Mouse (Mus musculus) liver, adult 2 months (tissue): ENCODE results near the gene Gm20219. TPM values are rescaled to one million over a fixed set of nuclear protein-coding genes. Genes with fewer than 3 reads are reported as not detected.

ENCODE experiments used
- DNase-seq: peaks from one replicate; pipeline ENCODE4 v3.0.0-alpha.2; 2011; ENCODE audit warnings: low read depth, low spot score; ENCODE audit errors: extremely low read depth
- H3K27ac ChIP-seq: fragments of 200-500 bp; replicated peaks from 2 replicates; pipeline ENCODE4 v1.5.1; 2012; ENCODE audit warnings: low read depth, mild to moderate bottlenecking, control low read depth, inconsistent platforms, low read length; ENCODE audit not compliant: insufficient read depth
- H3K27me3 ChIP-seq: fragments of 200-500 bp; 2 replicates; pipeline ENCODE4 v1.6.1; 2012; ENCODE audit warnings: mild to moderate bottlenecking, moderate library complexity, low read length, inconsistent platforms; ENCODE audit not compliant: control insufficient read depth, insufficient read depth
- H3K36me3 ChIP-seq: fragments of 200-500 bp; 2 replicates; pipeline ENCODE4 v1.6.1; 2012; ENCODE audit warnings: low read length, inconsistent platforms; ENCODE audit not compliant: control insufficient read depth, insufficient read depth
- H3K4me1 ChIP-seq: fragments of 200-500 bp; 2 replicates; pipeline ENCODE4 v1.6.1; 2011; ENCODE audit warnings: low read length; ENCODE audit not compliant: control insufficient read depth, insufficient read depth
- H3K4me3 ChIP-seq: fragments of 200-500 bp; 2 replicates; pipeline ENCODE4 v1.5.1; 2011; ENCODE audit warnings: low read depth, mild to moderate bottlenecking, control low read depth, low read length, moderate library complexity; ENCODE audit not compliant: insufficient read depth
- H3K79me2 ChIP-seq: fragments of 200-500 bp; 2 replicates; pipeline ENCODE4 v1.6.1; 2012; ENCODE audit warnings: inconsistent platforms, mild to moderate bottlenecking, low read length, moderate library complexity; ENCODE audit not compliant: control insufficient read depth, insufficient read depth
- H3K9ac ChIP-seq: fragments of 200-500 bp; 2 replicates; pipeline ENCODE4 v1.6.1; 2012; ENCODE audit warnings: low read depth, mild to moderate bottlenecking, control low read depth, inconsistent platforms, low read length
- CTCF ChIP-seq: fragments of 200-500 bp; IDR thresholded peaks from 2 replicates; pipeline ENCODE4 v1.5.1; 2011; ENCODE audit warnings: low read depth, low read length, control low read depth
- POLR2A ChIP-seq: fragments of 200-500 bp; IDR thresholded peaks from 2 replicates; pipeline ENCODE4 v1.6.1; 2011; ENCODE audit warnings: low read length, control low read depth; ENCODE audit not compliant: insufficient read depth; ENCODE audit errors: extremely low read depth
- WGBS: fragments of 180-500 bp; shearing (Covaris S2); methylation state at CpG from one replicate; pipeline ENCODE4 v1.1.7; 2018; 5-methylcytosine and 5-hydroxymethylcytosine counted together
- polyA plus RNA-seq: library from polyadenylated mRNA; depleted of rRNA; stranded (reverse); fragments of >200 nt; gene quantifications from 2 replicates; pipeline ENCODE4 v1.2.3, GENCODE M21; 2012
- total RNA-seq: library from RNA; depleted of rRNA; stranded (reverse); fragments of >200 nt; gene quantifications from 2 replicates; pipeline ENCODE4 v1.2.3, GENCODE M21; 2014

The Gm20219 gene
- total and polyA plus RNA-seq, 2 experiments = 0.31 TPM; not detected in 1

DNA sequence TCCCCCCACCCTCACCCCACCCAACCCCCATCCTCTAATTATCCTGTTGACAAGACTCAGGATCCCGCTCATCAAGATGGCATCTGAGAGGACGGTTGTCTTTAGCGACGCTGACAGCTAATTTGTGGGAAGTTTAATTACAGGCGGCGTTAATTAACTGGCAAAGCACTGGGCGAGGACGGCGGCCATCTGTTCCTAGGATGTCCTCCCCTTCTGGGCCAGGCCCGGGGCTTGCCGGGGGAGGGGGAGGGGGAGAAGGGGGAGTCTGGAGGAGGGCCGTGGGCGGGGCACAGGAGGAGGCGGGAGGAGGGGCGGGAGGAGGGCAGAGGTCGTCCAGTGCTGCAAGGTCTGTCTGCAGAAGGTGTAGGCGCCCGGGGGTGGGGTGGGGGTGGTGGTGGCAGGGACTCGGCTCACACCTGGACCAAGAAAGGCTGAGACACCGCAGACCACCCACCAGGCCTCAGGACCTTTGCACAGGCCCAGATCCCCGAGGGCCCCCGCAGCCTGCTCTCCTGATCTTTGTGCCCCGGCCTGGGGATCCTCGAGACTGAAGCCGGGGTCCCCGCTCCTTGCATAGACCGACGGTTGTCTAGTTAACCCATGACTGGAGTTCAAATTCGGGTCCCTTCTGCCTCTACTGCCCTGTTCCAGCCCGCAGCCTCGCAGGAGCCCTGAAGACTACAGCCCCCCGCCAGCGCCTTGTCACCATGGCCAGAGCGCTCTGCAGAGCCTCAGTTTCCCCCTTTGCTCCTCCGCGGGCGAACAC is 44.3 kb downstream of the Gm20219 start:
- peaks cover 23% of the 10 kb centered on the region for H3K27me3 ChIP-seq
- no peaks in the 10 kb centered on the region for H3K79me2 ChIP-seq
- H3K27ac ChIP-seq = no peak overlapping the region
- H3K36me3 ChIP-seq = no peaks in the 10 kb centered on the region
- TF ChIP-seq CTCF = no peak
- no peak for TF ChIP-seq POLR2A
- WGBS = 14% methylated on average over 32 of the region's 37 CpGs
- peak overlapping the region; percentile 30; the same call in 1 of the 2 replicates for H3K9ac ChIP-seq
- no peak overlapping the region for H3K4me3 ChIP-seq
- peak; percentile 16 for DNase-seq
- H3K4me1 ChIP-seq = peaks cover 3% of the 10 kb centered on the region

DNA sequence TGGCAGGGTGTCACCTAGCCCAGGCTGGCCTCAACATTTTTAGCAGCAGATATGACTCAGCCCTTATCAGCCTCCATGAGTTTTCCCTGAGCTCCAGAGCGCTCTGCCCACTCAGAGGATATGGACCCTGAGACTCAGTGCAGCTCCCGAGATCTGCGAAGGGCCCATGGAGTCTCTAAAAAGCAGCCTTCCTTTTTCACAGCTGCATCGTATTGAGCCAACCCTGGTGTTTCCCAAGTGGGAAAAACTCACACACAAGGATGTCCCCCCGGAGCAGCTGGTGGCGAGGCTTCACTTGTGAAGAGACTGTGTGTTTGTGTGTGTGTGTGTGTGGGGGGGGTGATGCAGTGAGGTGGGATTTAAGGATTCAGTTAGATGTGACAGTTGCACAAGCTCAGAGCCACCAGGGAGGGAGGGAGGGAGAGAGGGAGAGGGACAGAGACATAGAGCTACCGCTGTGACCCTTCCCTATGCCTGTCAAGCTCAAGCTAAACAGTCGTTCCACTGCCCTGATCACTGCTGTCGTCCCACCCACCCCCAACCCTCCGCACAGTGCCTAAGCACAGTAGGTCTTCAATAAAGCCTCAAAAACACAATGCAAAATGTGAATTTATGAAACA is 45.1 kb downstream of the Gm20219 start:
- DNase-seq = no peak
- TF ChIP-seq CTCF = no peak
- TF ChIP-seq POLR2A = no peak
- H3K9ac ChIP-seq = no peak overlapping the region
- H3K4me1 ChIP-seq = peaks cover 3% of the 10 kb centered on the region
- H3K79me2 ChIP-seq = no peaks in the 10 kb centered on the region
- peaks cover 23% of the 10 kb centered on the region for H3K27me3 ChIP-seq
- WGBS = 69% methylated on average over 10 of the region's 10 CpGs
- H3K27ac ChIP-seq = no peak overlapping the region
- H3K4me3 ChIP-seq = no peak overlapping the region
- no peaks in the 10 kb centered on the region for H3K36me3 ChIP-seq

DNA sequence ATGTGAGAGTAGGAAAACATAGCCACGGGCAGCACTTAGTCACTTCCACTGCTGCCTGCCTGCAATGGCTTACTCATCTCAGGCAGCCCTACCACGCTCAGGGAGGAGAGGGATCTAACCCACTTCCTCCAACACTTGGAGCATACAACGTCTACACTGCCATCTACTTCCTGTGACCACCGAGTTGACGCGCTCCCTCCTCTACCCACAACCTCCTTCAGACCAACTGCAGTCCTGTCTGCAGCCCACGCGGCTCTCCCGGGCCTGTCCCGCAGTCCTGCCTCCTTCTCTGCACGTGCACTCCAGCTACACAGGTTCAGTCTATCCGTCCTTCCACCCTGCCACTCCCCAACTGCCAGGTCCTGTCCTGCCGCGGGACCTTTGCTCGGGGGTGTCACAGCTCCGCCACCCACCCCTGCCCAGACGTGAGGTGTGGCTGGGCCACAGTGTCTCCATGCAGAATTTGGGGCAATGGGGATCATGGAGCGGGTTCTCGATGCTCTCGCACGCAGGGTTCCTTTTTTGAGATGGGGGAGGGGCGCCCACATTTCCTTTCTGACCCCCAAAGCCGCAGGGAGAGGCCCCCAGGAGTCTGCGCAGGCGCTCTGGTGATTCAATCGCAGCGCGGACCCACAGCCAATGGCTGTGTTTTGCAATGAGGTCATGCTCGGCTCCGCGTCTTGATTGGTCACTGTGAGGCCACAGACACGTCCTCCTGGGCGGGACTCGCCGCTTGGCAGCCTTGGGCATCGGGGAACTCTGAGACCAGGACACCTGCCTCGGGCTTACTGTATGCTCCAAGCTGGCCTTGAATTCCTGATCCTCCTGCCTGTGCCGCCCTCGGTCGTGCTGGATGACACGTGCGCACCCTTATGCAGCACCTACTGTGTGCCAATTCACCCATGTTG is 46.8 kb downstream of the Gm20219 start:
- Histone ChIP-seq H3K36me3 (no peaks in the 10 kb centered on the region), H3K9ac (peak overlapping the region; percentile 71), H3K79me2 (no peaks in the 10 kb centered on the region), H3K4me3 (peak overlapping the region; percentile 63), H3K27ac (peak overlapping the region; percentile 66), H3K4me1 (peaks cover 3% of the 10 kb centered on the region), H3K27me3 (peaks cover 23% of the 10 kb centered on the region)
- 2% methylated on average over 42 of the region's 42 CpGs for WGBS
- TF ChIP-seq CTCF = no peak
- peak; percentile 93 for DNase-seq

DNA sequence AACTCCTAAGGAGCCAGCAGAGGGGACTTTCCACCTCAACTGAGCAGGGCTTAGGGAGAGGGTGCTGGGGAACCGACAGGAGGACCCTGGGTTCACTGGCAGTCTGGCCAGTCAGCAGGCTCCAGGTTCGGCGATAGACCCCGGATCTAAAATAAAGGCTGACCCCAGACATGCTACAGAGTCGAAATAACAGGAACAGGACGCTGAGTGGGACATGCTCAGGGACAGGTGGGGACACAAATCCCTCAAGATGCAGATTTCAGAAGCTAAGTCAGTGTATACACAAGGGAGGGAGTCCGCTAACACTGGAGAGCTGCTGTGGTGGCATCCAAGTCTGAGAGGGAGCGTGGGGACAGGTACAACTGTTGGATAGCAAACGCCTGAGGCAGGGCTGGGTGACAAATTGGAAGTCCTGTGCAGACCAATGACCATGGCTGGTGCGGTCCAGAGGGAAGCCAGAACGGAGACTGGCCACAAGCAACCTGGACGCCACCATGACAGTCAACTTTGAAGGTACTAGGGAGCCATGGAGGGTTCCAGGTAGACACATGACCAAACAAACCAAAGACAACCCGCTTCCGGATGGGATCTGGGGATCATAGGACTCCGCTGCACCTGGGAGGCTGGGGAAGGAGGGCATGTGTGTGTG is 47.6 kb downstream of the Gm20219 start:
- Histone ChIP-seq H3K79me2 (no peaks in the 10 kb centered on the region), H3K27me3 (peaks cover 14% of the 10 kb centered on the region), H3K9ac (no peak overlapping the region), H3K27ac (no peak overlapping the region), H3K4me3 (peak overlapping the region; percentile 63; the same call in 1 of the 2 replicates), H3K36me3 (no peaks in the 10 kb centered on the region), H3K4me1 (peaks cover 3% of the 10 kb centered on the region)
- 74% methylated on average over 15 of the region's 15 CpGs for WGBS
- TF ChIP-seq POLR2A (no peak), CTCF (no peak)
- no peak for DNase-seq

DNA sequence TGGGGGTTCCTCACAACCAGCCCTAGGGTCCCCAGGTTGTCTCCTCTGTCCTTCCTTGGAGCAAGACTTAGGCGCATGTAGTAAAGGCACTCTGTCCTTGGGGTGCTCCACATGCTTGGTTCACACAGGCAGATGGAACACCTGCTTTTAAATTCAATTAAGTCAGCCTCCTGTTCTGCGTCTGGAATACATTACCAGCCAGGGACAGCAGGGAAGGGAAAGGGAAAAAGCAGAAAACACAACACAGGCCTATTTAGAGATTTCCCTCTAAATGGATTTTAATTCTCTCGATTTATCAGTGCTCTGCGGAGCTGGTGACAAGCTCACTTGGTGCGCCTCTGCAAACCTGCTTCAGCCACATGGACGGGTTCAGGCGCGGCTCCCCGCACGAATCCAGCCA is 48.8 kb downstream of the Gm20219 start:
- Histone ChIP-seq H3K27me3 (0 out of 2 replicates have a peak, but pooled peaks cover 4% of the 10 kb centered on the region), H3K4me3 (no peak overlapping the region)

More for the DNA sequence above, 48.8 kb downstream of the Gm20219 start:
- Histone ChIP-seq H3K4me1 (peaks cover 3% of the 10 kb centered on the region), H3K27ac (no peak overlapping the region), H3K79me2 (no peaks in the 10 kb centered on the region), H3K36me3 (no peaks in the 10 kb centered on the region), H3K9ac (no peak overlapping the region)
- WGBS = 88% methylated on average over 10 of the region's 10 CpGs
- DNase-seq = no peak
- TF ChIP-seq POLR2A (no peak), CTCF (no peak)
